Mouse (Mus musculus) splenic B cell, adult 2 months (primary cell): ENCODE results near the gene Pdpn.
A peak's percentile ranks its signal among the peaks of the same experiment; 100 is the strongest.
"Not testable (repeated sequence)": the region's sequence is repeated elsewhere in the genome, so short reads cannot be mapped to it uniquely, and the experiment has no call there.

Source experiments
- DNase-seq: peaks from one replicate; pipeline ENCODE4 v3.0.0-alpha.2; 2011; ENCODE audit warnings: low read depth, low spot score
- H3K27me3 ChIP-seq: 2 replicates; pipeline ENCODE4 v1.6.1; 2012; ENCODE audit warnings: mild to moderate bottlenecking, low read length, moderate library complexity, mixed read lengths; ENCODE audit not compliant: control insufficient read depth, poor library complexity, insufficient read depth, severe bottlenecking
- H3K36me3 ChIP-seq: 2 replicates; pipeline ENCODE4 v1.6.1; 2012; ENCODE audit warnings: mild to moderate bottlenecking, low read length, moderate library complexity, mixed read lengths; ENCODE audit not compliant: control insufficient read depth, poor library complexity, insufficient read depth, severe bottlenecking

The Pdpn gene

DNA sequence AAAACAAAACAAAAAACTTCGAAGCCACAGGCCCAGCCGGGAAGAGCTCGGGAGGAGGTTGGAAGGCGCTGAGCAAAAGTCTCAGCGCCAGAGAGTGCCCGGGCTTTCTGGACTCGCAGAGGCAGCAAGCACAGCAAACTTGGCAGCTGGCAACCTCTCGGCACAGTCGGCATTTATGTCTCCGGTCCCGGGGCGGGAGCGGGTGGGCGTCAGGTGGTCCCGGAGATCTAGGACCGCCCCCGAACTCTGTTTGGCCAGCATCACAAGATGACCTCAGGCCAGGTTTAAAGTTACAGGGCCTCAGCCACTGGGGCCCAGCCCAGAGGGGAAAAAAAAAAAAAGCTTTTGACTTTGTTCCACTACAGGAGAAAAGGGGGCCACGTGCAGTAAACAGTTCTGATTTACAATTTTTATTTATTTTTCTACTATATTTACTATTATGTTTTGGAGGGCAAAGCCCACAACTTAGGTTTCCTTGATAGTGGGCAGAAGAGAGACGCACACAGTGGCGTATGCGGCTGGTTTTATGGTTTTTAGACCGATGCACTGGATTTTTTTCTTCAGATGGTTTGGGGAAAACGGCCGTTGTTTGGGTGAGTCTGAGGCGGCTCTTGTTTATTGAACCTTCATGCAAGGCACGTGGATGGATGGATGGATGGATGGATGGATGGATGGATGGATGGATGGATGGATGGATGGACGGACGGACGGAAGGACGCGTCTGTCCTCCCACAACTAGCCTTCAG is at the start of gene Pdpn:
Gene Pdpn (minus strand): TSS at position 240 of the 746 bp plus-strand sequence.
- DNase-seq: no peak
- Histone ChIP-seq H3K36me3 (no peaks in the 10 kb centered on the region), H3K27me3 (no peaks in the 10 kb centered on the region; the same call in 1 of the 2 replicates)

DNA sequence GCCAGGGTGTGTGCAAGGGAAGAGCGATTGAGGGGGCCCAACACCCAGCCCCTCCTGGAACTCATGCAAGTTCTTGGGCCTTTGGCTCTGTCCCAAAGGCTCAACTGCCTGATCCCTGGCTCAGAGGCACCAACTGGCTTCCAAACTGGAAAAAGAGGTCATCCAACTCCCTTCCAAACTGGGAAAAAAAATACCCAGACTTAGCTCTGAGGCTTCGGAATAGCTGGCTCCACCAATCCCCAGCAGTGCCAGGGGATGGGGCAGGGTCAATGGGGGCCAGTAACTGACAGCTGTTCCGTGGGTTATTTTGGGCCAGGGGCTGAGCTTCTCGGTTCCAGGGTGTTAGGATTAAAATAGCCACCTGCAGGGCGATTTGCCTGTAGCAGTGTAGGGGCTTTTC is 49.3 kb upstream of the Pdpn start:
- H3K36me3 ChIP-seq: no peaks in the 10 kb centered on the region
- no peak for DNase-seq
- no peaks in the 10 kb centered on the region for H3K27me3 ChIP-seq

DNA sequence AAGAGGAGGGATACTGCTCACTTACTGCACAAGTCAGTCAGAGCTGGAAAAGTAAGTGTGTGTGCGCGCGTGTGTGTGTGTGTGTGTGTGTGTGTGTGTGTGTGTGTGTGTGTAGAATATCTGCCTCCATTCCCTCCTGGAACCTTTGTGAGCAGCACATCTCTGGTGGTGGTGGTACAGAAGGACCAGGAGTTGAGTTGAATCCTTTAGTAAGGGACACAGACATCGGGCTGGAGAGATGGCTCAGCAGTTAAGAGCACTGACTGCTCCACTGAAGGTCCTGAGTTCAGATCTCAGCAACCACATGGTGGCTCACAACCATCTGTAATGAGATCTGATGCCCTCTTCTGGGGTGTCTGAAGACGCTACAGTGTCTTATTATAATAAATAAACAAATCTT is 46.1 kb upstream of the Pdpn start:
- DNase-seq, H3K36me3 ChIP-seq, H3K27me3 ChIP-seq: not testable (repeated sequence)

DNA sequence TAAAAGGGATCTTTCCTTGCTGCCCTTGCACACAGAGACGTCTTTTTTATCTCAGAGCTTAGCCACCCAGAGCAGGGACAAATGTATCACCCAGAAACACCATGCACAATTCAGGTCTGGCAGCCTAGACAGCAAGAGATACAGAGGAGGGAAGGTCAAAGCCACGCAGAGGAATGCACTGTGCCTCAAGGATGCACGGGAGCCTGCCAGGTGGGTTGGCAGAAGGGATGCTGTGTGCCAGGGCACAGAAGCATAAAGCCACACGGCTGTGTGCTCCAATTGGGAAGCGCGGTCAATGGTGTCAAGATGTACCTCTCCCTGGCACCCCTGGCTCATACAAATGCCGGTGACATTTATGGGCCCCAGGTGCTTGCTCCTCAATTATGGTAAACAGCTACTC is 42.1 kb upstream of the Pdpn start:
- no peaks in the 10 kb centered on the region for H3K27me3 ChIP-seq
- no peaks in the 10 kb centered on the region for H3K36me3 ChIP-seq
- no peak for DNase-seq

DNA sequence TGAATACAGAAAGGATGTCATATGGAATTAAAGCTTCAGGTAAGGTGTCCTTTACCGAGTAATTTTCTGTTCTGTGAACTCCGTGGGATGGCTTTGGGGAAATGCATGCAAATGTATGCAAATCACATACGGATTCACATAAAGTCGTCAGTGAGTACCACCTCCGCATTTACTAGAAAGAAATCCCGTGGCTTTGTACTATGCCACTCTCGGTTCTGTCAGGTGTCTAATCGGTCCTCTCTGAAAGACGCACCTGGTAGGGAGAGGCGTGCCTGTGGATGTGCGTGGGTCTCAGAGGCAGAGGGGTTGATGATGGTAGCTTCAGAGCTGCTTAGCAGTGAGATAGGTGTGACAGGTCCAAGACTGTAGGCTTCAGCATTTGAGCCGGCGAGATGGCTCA is 40.4 kb upstream of the Pdpn start:
- Histone ChIP-seq H3K36me3 (no peaks in the 10 kb centered on the region), H3K27me3 (no peaks in the 10 kb centered on the region)
- DNase-seq: no peak

DNA sequence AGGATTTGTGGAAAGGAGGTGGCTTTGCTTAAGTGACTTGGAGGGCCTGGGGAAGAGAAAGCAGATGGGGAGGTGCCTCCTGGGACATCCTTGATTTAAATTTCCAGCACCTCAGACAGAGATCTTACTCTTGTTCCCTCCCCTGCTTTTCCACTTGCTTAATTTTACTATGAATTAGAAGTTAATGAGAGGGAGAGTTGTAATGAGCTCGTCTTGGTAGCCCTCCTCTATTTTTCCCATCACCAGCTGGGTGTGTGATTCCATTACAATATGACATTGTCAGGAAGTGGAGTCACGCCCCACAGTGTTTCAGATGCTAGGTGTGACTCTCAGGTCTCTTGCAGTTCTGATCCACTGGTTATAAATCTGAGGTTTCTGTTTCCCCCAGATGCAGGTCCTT is 36.7 kb upstream of the Pdpn start:
- Histone ChIP-seq H3K27me3 (no peaks in the 10 kb centered on the region), H3K36me3 (no peaks in the 10 kb centered on the region)
- DNase-seq: no peak

DNA sequence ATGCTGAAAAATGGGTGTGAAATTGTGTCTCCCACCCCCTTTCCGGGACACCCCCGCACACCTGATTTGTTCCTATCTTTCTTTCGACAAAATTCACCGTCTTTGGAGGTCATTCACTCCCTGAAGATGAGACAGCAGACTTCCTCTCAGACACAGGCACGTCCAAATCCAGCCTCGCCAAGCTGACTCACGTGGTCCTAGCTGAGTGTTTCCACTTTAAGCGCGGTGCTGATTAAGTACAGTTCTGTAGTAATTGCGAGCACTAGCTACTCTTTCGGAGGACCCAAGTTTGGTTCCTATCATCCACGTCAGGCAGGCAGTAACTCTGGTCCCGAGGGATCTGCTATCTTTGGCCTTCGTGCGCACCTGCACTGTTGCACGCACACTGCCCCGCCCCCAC is 35.6 kb upstream of the Pdpn start:
- DNase-seq: no peak
- Histone ChIP-seq H3K27me3 (no peaks in the 10 kb centered on the region), H3K36me3 (no peaks in the 10 kb centered on the region)

DNA sequence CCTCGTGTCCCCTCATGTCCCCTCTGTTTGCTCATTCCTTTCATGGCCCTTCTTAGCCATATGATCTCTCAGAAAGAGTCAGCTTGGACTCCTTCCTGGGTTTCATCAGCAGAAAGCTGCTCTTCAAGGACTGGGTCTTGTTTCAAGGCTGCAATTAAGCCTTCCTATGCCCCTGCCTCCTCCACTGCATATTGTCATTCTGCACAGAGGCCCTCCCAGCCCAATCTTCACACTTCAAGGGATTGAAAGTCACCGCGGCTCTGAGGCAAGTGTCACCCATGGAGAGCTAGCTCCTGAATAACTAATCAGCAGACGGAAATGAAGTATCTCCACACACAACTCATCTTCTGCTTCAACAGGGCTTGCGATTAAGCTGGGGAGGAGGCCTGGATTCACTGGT is 34.8 kb upstream of the Pdpn start:
- Histone ChIP-seq H3K27me3 (no peaks in the 10 kb centered on the region), H3K36me3 (no peaks in the 10 kb centered on the region)
- DNase-seq: no peak

DNA sequence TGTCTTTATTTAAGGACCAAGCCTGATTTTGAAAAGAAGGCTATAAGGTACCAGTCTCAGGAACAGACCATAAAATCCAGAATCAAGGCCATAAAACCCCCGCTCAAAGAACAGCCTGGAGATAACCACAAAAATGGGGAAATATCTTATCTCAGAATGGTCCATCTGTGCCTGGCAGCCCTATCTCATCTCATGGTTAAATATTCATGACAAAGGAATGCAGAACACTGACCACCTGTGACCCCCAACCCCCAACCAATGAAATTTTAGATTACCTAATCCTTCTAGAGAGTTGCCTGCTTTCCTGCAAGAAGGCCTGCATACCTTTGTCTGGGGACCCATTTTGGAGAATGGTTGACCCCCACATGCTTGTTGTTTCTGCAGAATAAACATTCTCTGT is 32.4 kb upstream of the Pdpn start:
- DNase-seq: no peak
- no peaks in the 10 kb centered on the region for H3K36me3 ChIP-seq

DNA sequence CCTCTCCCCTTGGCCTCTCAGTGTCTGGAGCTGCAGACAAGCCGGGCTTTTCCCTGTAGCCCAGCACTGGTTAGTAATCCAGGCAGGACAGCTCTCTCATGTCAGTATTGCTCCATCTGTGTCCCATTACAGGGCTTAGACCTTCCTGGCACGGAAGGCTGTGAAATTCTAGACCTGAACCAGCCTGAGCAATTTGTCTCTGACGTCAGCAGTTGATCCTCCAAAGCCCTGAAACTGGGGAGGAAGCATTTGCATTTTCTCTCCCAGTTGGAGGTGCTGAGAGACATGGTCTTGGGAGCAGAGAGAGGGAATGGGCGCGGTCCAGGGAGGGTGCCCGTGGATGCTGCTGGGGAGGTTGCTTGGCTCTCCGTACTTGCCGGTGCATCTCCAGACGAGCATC is 31.2 kb upstream of the Pdpn start:
- Histone ChIP-seq H3K27me3 (no peaks in the 10 kb centered on the region), H3K36me3 (no peaks in the 10 kb centered on the region)
- DNase-seq: no peak

More for the DNA sequence above, 32.4 kb upstream of the Pdpn start:
- H3K27me3 ChIP-seq: no peaks in the 10 kb centered on the region

DNA sequence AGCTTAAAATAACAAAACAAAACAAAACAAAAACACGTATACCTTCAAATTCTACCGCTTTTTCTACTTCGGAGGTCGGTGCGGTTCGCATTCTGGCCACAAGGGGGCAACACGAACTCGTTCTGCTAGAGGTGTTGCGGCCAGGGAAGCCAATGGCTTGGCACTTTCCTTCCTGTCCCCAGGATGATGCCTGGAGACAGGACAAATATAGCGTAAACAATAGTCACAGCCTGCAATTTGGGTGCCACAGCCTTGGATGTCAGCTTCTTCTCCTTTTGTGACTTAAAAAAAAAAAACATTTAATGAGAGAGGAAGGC is 26.2 kb upstream of the Pdpn start:
- no peaks in the 10 kb centered on the region for H3K36me3 ChIP-seq
- DNase-seq: peak; percentile 33
- H3K27me3 ChIP-seq: no peaks in the 10 kb centered on the region

DNA sequence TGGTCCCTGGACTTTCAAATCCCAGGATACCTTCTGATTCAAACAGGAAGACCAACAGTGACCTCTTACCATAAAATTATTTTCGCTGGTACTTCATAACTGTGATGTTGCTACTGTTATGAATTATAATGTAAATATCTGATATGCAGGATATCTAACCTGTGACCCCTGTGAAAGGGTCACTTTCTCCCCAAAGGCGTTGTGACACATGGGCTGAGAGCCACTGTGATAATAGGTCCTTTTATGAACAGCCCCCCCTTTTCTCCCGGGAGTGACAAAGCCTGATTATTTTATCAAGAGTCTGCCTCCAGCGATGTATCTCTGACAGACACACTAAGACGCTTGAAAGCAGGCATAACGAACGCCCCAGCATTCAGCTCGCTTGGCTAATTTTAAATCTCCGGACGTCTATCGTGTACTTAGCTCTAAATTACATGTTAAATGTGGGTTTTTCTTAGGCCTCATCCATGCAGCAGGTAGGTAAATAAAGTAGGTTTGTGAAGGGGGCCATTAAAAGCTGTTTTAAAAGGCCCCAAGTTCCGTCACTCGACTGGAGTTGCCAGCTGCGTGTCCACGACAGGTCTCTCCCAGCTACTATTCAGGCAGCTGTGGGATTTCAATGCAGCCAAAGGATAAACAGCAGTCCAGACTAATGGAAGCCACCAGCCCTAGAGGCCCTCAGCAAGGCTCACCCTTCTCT is 25.7 kb upstream of the Pdpn start:
- Histone ChIP-seq H3K36me3 (no peaks in the 10 kb centered on the region), H3K27me3 (no peaks in the 10 kb centered on the region)
- DNase-seq: no peak

DNA sequence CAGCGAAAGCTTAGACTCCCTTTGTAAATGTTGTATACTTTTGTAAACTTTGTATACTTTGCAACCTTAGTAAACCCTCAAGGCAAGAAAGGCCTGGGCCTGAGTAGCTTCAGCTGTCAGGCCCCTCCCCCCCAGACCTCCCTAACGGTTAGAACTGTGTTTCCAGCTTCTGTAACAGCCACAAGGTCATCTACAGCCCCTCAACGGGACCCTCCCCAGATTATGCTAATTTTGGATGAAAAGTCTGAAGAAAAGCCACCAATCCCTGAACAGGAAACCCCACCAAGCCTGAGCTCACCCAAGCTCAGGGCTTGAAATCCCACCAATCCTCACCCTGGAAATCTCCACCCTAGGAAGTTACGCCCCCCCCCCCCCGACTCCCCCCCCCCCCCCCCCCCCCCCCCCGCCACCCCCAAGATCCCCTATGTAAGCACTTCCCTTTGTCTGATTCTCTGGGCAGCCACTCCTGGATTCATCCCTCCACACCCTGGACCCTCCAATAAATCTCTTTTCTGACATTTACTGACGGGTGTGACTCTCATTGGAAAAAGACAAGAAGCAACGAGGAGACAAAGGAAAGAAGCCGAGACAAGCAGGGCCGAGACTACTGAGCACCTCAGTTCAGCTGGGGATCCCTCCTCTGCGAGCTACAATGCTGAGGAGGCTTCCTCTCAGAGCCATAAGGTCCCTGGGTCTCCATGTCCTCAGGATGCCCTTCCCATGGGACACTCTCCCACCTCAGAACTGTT is 25.0 kb upstream of the Pdpn start:
- Histone ChIP-seq H3K27me3 (no peaks in the 10 kb centered on the region), H3K36me3 (no peaks in the 10 kb centered on the region)
- no peak for DNase-seq

DNA sequence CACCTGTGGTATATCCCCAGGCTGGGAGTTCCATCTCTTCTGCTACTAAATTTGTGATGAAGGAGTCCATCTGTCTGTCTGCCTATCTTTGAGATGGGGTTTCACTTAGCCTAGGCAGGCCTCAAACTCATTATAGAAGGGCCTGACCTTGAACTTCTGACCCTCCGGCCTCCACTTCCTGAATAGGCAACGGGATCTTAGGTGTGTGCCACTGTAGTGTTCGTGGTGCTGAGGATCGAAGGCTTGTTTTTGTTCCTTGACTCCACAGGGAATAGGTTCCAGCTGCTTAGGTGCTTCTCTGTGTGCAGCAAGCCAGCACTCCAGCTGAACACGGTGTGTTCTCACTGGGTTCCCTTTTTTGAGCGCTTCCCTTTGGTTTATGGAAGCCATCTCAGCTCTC is 13.9 kb upstream of the Pdpn start:
- no peaks in the 10 kb centered on the region for H3K27me3 ChIP-seq
- no peak for DNase-seq
- H3K36me3 ChIP-seq: no peaks in the 10 kb centered on the region

DNA sequence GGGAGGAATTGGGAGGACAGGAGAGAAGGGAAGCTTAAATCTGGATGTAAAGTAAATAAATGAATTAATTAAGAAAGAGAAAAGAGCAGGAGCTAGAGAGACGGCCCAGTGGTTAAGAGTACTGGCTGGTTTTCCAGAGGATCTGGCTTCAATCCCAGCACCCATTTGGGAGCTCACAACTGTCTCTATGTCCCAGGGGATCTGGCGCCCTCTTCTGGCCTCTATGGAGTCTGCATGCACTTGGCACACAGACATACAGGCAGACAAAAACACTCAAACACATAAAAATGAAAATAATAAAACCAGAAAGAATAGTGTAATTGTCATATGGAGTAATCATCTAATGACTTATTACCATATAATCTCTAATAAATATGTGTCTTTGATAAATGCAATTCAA is 12.0 kb upstream of the Pdpn start:
- peak; percentile 4 for DNase-seq
- H3K27me3 ChIP-seq: no peaks in the 10 kb centered on the region; the same call in 1 of the 2 replicates
- H3K36me3 ChIP-seq: no peaks in the 10 kb centered on the region
